Mouse (Mus musculus): ENCODE results near the gene Rarb.

Rarb gene

DNA sequence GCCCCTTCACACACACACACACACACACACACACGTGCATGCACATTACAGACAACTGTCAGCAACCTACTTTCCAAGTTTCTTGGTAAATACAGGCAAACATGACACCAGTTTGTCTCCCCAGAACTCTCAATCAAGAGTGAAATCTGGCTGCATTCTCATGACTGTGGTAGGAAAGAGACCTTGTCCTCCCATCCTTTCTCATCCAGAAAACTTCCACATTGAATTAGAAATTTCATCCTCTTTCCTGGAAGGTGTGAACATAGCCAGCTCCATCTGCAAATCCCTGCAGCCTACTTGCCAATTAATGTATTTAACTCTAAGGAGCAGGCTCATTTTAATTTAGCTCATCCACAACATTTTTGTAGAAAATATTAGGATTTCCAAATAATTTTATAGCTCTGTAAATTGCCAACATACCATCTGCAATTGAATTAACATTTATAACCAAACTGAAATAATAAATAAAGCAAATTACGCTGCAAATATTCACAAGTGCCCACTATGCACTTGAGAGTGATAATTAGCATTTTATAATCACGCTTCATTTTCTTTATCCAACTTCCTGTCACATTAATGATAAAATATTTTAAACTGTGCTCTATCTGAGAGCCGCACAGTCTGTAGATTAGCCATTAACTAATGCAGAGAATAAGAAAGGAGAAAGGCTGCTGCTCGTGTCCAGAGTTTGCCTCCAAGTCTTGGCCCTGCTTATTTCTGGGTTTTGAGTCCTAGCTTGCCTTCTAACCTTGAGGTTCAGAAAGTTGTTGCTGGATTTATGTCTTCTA is 293.6 kb downstream of the Rarb start:
- no peak for DNase-seq

DNA sequence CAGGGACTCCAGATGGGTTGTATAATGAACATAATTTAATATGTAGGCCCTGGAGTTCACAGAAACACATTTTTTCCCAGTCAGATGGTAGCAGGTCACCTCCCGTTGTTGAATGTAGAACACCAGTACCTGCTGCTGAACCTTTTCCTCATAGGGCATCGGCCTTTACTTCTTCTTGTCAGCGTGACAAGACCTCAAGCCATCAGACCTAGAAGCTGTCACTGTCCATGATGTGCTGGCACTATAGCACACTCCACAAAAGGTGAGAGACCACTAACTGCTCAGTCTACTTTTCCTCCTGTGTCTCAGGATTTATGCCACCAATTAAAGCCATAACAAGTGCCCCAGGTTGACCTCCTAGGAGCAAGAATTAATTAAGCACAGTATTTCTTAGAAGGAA is 296.1 kb downstream of the Rarb start:
- no peak for DNase-seq

DNA sequence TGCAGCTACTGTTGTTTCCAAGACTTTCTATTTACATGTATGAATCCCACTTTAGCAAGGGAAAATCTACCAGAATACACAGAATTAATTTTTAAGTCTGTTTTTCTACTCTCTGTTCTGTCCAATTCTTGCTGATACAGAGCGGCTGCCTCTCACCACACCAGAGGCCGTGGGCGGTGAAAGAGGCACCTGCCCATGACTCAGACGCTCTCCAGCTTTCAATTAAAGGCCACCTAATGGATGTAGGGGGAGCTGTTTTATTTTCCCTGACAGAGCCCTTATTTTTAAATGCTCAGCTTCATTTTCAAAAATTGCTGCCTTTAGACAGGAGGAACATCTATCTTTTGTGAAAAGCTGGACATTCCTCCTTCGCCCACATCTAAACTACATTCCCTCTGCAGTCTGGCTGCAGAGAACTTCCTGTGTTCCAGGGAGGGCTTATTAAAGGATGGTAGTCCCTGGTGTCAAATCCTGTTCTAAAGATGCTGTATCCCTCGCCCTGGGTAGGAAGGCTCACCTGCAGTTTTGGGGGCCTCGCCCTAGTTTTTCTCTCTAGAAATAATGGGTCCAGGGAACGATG is 299.3 kb downstream of the Rarb start:
- peak; percentile 9 to 18 for DNase-seq

DNA sequence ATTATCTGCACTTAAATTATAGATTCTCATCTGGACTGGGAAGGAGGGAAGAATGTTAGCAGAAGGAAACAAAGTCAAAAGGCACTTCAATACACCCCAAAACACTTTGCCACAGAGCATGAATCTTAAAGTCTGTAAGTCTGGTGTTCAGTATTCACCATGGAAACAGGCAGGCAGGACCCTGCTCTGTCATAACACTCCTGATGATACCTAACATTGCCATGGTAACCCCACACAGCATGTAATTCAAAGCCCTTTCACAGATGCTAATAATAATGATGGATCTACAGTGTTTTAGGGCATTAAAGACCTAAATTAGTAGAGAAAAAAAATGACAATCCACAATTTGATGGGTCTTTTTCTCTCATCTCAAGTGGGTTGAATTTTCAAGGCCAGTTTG is 301.0 kb downstream of the Rarb start:
- no peak for DNase-seq

DNA sequence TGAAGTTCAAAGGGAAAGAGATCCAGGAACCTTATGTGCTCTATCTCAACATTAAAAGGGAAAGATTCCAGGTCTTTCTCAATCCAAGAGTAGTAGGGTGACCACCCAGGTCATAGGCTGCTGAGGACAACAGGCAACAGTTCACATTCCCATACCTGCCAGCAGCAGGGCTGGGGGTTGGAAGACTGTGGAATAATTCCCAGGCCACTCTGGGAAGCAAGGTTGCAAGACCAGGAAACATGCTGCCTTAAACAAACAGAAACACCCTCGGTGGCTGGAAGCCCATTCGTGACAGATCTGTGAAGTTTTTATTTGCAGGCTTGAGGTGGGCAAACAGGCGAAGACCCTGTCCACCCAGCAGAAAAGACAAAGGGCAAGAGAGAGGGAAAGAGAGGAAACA is 303.2 kb downstream of the Rarb start:
- DNase-seq = no peak

DNA sequence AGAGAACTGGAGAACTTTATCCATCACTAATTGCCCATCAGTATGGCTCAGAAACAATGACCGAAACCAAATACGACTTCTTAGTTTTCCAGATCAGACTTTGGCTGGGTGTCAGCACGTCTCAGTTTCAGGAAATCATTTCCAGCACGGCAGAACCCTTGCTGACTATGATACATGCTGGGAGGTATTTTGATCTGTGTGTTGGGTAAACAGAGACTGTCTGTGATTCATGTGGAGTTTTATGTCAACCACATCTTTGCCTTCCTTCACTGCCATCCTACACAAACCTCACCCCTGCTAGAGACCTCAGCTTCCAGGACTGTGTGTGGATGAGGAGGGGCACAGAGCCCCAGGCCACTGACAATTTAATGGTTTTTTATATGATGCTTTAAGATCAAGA is 308.4 kb downstream of the Rarb start:
- no peak for DNase-seq

DNA sequence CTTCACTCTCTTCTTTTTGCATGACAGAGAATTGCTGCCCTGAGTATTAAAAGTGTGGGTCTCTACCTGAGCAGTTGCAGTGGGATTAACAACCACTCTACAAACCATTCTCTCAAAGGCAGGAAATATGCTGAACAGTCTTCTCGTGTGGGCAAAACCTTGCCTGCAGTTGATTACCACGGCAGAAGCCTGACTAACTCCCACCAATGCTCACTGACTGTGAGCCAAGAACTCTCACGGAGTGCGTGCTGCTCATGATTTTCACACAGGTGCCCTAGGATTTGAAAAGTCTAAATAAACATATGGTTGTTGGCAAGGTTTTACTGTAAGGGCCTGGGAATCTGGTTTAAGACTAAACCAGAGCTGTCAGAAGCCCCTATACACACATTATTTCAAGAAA is 309.1 kb downstream of the Rarb start:
- DNase-seq = no peak

DNA sequence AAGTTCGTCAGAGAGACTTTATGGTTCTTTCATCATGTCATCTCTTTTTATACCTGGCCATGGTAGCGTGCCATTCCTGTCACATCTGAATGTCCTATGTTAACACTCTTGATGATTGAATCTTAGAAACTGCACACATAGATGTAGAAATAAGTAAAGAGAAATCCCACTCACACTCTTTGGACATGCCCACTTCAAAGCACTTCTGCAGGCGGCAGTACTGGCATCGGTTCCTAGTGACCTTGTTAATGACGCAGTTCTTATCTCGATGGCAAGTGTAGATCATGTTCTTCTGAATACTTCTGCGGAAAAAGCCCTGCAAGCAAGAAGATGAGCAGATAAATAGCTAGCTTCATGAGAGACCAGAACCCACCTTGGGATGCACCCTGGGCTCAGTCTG is 310.2 kb downstream of the Rarb start:
- no peak for DNase-seq

DNA sequence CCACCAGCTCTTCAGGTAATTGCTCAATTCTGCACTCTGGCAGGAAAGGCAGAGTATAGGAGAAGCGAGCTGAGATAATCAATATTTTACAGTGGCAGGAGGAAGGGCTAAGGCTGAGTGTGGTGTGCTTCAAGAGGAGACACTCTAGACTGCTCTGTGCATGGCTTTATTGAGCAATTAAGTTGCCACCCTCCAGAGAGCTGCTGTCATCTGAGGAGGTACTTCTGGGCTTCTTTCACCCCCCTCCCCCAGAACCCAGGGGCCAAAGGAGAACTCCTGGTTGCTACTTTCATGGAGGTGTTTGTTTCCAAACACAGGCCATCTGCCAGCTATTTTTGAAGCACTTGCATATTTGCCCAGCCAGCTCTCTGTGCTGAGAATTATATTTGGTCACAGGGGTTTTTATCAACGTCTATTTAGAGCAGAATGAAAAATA is 321.7 kb downstream of the Rarb start:
- DNase-seq = no peak

DNA sequence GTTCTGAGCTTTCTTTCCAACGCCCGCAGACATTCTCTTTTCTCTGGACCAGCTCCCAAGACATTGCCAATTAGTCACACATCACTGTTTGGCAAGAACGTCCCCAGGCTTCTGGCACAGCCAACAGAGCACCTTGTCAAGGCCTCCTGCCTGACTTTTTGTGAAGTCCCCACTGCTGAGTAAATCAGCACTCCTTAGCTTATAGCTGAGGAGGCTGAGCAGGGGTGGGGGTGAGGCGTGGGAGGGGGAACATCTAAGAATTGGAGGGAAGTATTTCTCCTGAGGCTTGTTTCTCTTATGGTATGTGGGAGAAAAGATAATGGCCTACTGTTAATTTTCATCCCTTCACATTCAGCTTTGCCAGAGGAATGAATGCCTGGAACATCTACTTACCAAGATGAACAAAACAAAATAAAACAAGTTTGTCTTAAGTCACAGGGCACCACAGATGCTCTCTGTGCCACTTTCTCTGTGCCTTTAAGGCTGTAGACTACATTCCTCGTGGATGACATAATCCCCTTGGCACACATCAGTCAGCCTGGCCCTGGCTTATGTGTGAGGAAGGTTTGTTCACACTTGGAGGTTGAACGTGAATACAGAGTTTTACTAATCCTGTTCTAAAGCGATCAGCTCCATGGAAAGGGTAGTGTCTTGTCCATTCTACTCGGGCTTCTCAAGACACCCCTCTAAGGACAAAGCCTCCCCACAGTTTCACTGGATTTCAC is 335.1 kb downstream of the Rarb start:
- DNase-seq = peak in 1 of 2 experiments; percentile 25

DNA sequence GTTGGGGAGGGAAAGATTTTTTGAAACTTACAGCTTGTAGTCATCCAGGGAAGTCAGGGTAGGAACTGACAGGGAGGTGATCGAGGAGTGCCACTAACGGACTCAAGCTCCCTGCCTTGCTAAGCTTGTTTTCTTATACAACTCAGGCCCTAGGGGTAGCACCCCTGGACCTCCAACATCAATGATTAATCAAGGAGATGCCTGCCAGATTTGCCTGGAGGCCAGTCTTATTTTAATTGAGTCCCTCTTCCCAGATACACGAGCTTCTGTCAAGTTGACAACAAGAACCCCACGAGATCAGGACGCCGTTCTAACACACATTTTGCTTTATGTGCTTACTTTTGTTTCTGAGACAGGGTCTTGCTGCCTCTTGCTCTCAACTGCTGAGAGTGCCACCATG is 338.3 kb downstream of the Rarb start:
- DNase-seq = no peak

DNA sequence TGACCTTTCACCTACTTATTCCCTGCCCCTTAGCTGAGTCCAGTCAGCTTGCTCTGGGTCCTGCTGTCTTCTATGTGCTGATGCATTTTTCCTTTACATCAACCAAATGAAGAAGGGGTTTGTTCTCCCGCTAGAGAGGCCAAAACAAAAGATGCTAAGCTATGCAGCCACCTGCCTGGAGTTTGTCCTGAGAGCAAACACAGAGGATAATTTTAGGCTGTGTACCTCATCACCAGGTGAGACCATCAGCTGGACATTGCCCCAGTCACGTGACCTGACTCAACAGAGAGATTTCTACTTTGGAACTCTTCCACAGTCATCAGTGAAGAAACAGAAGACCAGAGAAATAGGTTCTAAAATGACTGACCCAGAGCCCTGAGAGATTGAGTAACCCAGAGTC is 339.4 kb downstream of the Rarb start:
- no peak for DNase-seq

DNA sequence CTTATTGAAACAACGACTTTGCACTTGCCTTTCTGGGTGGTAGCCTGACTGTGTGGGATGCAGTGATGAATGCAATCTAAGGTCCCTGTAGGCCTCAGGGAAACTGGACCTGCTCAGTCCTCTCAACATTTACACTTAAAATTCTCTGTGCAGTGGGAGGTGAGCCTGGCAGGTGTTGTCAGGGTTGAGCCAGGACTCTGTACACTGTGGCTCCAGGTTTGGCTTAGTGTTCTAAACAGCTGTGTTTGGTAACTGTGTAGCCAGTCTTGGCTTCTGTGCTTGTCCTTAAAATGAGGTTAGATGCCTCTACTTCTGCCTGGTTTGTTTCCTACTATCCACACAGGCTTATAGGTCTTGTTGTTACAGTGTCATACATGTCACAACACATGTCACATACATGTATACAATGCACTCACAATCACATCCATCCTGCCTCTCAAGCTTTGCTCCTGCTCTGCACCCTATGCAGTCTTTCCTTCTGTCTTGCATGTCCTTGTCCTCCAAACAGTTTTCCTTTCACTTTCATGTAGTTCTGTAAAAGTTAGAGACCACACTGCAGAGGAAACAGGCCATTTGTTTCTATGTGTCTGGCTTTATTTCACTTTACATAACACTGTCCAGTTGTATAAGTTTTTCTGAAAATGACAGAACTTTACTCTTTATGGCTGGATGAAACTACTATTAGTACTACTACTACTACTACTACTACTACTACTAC is 340.2 kb downstream of the Rarb start:
- DNase-seq = no peak

DNA sequence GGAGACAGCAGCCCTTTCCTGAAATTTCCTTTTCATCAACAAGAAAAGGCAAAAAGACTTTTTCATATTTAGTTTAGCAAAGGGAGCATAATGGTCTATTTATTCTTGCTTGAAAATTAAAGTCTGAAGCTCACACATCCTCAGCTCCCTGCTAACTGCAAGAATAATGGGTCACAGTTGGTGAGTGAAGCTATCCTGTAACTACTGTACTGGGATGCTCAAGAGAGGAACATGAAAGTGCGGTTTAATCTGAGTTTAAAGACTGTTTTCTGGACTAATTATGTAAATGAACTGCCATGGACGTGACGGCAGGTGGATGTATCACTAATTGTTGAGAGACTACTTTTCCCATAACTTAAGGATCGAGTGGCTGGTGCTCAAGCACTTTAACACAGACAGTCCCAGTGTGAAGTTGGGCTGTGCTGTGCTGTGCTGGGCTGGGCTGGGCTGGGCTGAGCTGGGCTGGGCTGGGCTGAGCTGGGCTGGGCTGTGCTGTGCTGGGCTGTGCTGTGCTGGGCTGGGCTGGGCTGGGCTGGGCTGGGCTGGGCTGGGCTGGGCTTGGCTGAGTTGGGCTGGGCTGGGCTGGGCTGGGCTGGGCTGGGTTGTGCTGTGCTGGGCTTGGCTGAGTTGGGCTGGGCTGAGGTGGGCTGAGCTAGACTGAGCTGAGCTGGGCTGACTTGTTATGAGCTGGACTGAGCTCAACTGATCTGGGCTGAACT is 370.5 kb downstream of the Rarb start:
- DNase-seq = peak; percentile 28 to 41

DNA sequence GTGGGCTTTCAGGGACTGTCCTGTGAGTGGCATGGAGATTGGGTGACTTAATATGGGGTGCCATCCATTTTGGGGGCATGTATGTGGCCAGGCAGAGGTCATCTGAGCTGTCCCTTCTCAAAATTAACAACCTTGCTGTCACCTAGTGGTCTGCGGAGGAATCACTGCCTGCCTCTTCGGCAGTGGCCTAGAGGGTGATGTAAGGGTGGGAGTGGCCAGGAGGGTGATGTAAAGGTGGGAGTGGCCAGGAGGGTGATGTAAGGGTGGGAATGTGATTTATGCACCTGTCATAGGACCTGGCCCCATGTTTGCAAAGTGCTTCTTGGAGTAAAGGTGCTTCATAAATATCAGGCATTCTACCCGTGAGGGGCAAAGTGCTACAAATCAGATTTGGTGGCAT is 371.4 kb downstream of the Rarb start:
- DNase-seq = peak; percentile 51 to 60

DNA sequence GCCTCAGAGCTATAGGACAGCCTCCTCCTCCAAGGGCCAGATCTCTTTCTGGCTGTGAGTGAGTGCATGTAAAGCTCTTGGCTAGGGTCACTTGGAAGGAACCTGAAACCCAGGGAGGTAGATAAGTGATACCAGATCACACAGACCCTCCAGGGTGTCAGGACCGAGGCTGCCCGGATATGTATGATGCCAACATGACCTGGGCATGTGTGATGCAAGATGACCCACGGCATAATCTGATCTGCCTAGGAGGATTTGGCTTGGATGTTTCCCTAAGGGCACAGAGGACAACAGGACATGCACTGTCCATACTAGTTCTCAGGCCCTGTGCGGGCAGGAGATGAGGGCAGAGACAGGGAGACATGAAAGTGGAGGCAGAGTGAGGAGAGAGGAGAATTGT is 374.1 kb downstream of the Rarb start:
- DNase-seq = no peak

DNA sequence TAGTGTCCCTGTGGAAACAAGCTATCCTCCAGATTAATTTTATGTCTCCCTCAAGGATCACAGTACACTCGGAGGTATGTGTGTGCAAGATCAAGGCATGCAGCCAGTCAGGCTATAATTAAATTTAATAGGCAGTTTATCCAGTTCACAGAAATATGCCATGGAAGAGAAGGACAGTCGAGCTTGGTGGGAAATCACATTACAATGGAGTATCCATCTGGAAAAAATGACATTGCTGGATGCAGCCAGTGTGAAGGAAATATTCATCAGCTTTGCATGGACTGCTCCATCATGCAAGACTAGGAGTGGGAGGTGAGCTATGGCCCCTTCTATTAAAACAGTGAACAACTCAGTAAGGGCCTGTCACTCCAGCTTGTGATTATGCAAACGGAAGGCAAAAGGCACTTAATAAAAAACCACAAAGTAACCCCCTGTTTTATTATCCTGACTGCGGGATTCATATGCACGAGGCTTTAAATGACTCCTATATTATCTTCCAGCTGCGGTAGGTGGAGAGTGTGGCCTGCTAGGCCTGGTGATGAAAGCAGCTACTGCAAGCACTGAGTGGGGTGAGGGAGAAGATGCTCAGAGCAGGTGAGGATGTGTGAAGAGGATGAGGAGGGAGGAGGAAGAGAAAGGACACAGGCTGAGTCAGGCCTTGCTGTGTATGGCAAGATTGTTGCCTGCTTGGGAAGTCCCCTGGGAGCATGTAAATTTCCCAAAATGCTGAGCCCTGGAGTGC is 379.4 kb downstream of the Rarb start:
- no peak for DNase-seq

DNA sequence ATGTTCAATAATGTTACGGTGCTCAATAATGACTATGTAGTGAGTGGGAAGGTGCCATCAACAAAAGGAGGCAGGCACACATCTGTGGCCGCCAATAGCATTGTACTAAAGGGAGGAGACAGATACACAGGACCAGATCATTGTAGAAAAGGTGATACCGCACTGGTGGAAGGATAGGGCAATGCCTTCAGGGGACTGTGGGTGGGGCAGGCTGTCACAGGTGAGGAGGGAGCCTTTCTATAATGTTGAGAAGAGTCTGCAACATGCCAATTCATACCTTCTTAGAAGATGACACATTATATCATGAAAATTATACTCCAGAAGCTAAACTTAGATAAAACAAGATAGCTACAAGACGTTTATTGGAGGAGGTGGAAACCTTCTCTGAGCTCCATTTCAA is 381.6 kb downstream of the Rarb start:
- DNase-seq = no peak

DNA sequence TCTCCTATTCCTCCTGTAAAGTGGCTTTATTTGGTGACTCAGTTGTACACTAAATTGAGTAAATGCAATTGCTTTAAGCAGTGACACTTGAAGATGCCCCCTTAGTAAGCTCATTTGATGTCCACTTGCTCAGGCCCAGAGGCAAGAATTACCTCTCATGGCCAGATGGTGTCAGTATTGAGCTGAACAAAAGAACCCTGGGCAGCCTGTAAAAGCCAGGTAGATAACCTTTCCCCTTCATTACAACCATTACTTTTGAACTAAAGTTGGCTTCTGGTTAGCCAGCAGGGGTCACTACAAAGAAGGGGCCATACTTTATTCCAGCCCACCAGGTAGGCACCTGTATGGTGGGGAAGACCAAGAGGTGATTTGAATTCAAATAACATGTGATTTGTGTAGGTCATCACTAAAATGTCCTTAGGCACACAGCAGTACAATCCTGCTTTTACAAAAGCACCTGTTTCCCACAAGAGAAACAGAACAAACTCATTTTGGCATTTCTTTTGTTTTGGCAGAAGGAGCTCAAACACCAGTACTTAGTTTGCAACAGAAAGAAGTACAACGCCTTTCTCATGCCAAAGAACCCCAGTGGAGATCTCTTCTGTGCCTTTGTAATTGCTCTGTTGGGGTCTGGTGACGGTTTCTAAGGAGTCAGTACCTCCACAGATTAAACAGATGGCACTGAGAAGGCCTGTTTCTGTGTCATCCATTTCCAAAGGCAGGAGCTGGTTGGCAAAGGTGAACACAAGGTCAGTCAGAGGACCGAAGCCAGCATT is 384.4 kb downstream of the Rarb start:
- DNase-seq = peak; percentile 61 to 72

DNA sequence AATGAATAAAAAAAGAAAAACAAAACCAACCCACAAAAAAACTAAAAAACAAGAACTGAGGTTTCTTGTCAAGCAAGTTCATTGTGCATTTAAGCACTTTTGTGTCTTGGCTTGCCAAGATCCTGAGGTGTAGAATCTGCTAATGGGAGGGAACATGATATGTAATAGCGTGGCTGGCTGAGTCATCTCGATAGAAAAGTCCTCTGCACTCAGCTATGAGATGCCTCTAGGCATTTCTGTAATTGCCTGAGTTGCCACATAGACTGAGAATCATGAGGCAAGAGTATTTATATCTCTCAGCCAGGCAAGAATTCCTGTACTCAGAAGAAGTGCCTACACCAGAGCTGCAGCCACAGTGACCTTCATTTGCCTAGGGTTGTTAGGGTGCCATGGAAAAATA is 385.8 kb downstream of the Rarb start:
- DNase-seq = no peak

DNA sequence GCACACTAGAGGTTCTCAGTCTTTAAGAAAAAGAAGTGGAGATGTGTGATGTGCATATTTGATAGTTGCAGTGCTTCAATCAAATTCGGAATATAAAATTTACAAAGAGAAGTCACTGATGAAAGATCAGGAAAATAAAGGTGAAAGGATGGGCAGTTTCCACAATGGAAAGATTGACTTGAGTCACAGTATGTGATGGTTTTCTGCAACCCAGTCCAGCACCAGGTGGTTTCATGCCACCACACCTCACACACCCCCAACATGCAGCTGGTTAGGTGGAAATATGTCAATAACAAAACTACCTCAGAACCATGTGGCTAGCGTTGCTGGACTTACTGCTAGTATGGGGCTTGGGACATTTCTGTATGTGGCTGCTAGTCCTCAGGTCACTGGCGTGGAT is 386.4 kb downstream of the Rarb start:
- no peak for DNase-seq

Data from kidney, postnatal 4 days (tissue).